8 mouse cellular contexts compared by ENCODE assay signal in the genomic region with DNA sequence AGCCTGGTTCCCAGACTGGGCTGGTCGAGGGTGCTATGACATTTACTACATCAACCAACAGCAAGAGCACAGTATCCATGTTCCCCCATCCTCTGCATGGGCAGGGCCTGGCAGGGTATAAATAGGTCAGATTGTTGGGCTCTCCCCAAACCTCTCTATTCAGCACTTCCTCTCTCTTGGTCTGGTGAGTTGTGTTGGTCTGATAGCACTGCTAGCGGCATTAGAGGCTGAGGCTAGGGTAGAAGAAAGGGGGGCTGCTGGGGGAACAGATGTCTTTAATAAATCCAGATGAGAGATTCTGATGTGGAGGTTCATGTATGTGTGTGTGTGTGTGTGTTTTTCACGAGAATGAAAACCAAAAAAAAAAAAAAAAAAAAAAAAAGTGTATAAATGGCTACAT. TPM values are rescaled to one million over a fixed set of nuclear protein-coding genes. Genes with fewer than 3 reads are reported as not detected.
A peak's percentile ranks its signal among the peaks of the same experiment; 100 is the strongest.
DNase-seq lines count a peak whose midpoint lies in the region; ATAC-seq lines count a peak whose summit lies in the region.

A gene (plus strand): TSS at position 149 of the 400 bp plus-strand sequence.

- ATAC-seq in forebrain, embryonic 12.5 days (ENCODE audit: low FRiP score) = no peak
- no peak for ATAC-seq in limb, embryonic 12.5 days (ENCODE audit: insufficient number of reproducible peaks, insufficient read depth, low FRiP score, low TSS enrichment, low read depth)

- no peak within 1 kb of the TSS for H3K9ac ChIP-seq in forebrain, embryonic 12.5 days
- no peak within 1 kb of the TSS for H3K9ac ChIP-seq in limb, embryonic 12.5 days (replicated peaks)

- H3K4me3 ChIP-seq in forebrain, embryonic 12.5 days (replicated peaks) = no peak within 1 kb of the TSS
- no peak within 1 kb of the TSS for H3K4me3 ChIP-seq in limb, embryonic 12.5 days (replicated peaks)

- WGBS in forebrain, embryonic 12.5 days = 79% methylated on average over 3 of the region's 3 CpGs
- 15% methylated on average over 3 of the region's 3 CpGs for WGBS in limb, embryonic 12.5 days

- no peak within 1 kb of the TSS for H3K4me2 ChIP-seq in forebrain, embryonic 12.5 days
- no peak within 1 kb of the TSS for H3K4me2 ChIP-seq in limb, embryonic 12.5 days

- no peaks in the 10 kb centered on the region for H3K27me3 ChIP-seq in forebrain, embryonic 12.5 days
- no peaks in the 10 kb centered on the region for H3K27me3 ChIP-seq in limb, embryonic 12.5 days

- H3K36me3 ChIP-seq in forebrain, embryonic 12.5 days (replicated peaks) = no peaks in the 10 kb centered on the region
- H3K36me3 ChIP-seq in limb, embryonic 12.5 days = no peaks in the 10 kb centered on the region

- peak within 1 kb of the TSS; percentile 50; the same call in 1 of the 2 replicates for H3K27ac ChIP-seq in forebrain, embryonic 12.5 days
- H3K27ac ChIP-seq in limb, embryonic 12.5 days = peak within 1 kb of the TSS; percentile 90

- DNase-seq in layer of hippocampus, adult 9-11 months = peak; percentile 32
- DNase-seq in layer of hippocampus, adult 11-12 months (ENCODE audit: low spot score) = no peak
- peak; percentile 36 for DNase-seq in MN1 (ENCODE audit: low spot score)
- DNase-seq in layer of hippocampus, postnatal 14 days (ENCODE audit: low spot score in 2 of 2) = no peak
- DNase-seq in thymus, postnatal 25 days = no peak
- DNase-seq in adrenal gland, postnatal 14 days = no peak

- H3K4me1 ChIP-seq in forebrain, embryonic 12.5 days = peaks cover 10% of the 10 kb centered on the region; the same call in 1 of the 2 replicates
- peaks cover 34% of the 10 kb centered on the region for H3K4me1 ChIP-seq in limb, embryonic 12.5 days (replicated peaks)

- H3K9me3 ChIP-seq in forebrain, embryonic 12.5 days = no peaks in the 10 kb centered on the region
- H3K9me3 ChIP-seq in limb, embryonic 12.5 days = no peaks in the 10 kb centered on the region

RNA-seq across cellular contexts. Expression of the gene that starts here (rescaled TPM):
- polyA plus RNA-seq in forebrain, embryonic 12.5 days (2016; fragmentation: Nextera tagmentation; extraction: Ambion mirVana) = 1.6 and 1.7 TPM in 2 replicates
- 3.5 and 4.7 TPM in 2 replicates for polyA plus RNA-seq in limb, embryonic 12.5 days (2016; fragmentation: Nextera tagmentation; extraction: Ambion mirVana)
- total RNA-seq in layer of hippocampus, postnatal 14 days (2021) = 1 to 10 TPM; 7.3 to 9.1 TPM
- 9.6 and 18.7 TPM in 2 replicates for total RNA-seq in adrenal gland, postnatal 14 days (2021)

Comparison
In these comparisons a context has a peak if more than half of its experiments do, and no peak if none do; other contexts are left out.
1. DNase-seq: peak in layer of hippocampus, adult 9-11 months (single experiment) and MN1 (single experiment); none in layer of hippocampus, adult 11-12 months (single experiment), layer of hippocampus, postnatal 14 days (0 of 2), thymus, postnatal 25 days (single experiment) and adrenal gland, postnatal 14 days (single experiment).